In genomic region chr6:91056348-91056747, GRCm38 (mm10) we compare ENCODE assay signal across 10 mouse cellular contexts.
"Had no signal": no experiment of that assay in that cellular context is flagged by ENCODE, and none has a peak within 500 bp of the region (broad histone marks: within the 10 kb centered on the region; RNA-seq: fewer than 3 reads in every experiment).

No protein-coding gene starts in this region.

- DNase-seq: kidney, adult 2 months; kidney, postnatal 14 days; lung, embryonic 14.5 days; lung, postnatal 10 days; lung, postnatal 4 days; retina, postnatal 1 day; right cerebral cortex, postnatal 25 days; spleen, adult 18-20 months; thymus, adult 2 months; thymus, postnatal 25 days had no signal
